Mouse (Mus musculus): ENCODE measurements around the gene 2900026A02Rik.

DNA sequence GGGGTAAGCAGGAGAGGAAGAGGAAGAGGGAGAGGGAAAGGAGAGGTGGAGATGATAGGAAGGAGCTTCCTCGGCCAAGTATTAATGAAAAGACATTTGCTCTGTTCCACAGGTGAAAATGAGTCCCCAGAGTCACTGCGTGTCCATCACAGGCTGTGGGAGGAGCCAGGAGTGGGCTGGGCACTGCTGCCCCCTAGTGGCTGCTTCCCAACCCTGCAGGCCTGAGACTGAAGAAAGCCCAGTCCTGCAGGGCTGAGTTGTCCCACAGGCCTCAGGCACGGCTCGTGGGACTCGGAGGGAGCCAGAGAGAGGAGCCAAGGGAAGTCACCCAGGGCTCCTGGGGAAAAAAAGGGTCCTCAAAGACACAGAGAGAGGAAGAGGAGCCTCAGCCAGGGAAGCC lies 47.7 kb downstream of the 2900026A02Rik start:
- TF ChIP-seq MAFK (IDR thresholded peaks at IDR 0.05; ENCODE audit: insufficient read depth, low read depth, low read length) (no peak), CHD2 (IDR thresholded peaks at IDR 0.05; ENCODE audit: low read depth, low read length) (no peak), ZC3H11A (IDR thresholded peaks at IDR 0.05; ENCODE audit: borderline replicate concordance, low read depth, low read length) (no peak)

Data from ES-E14 (cell line).